Mouse (Mus musculus) layer of hippocampus, postnatal 25 days (tissue): Measurements from ENCODE around the gene Pecam1. TPM values are rescaled to one million over a fixed set of nuclear protein-coding genes. Genes with fewer than 3 reads are reported as not detected.

Experiments
- microRNA-seq, 2 experiments: library from miRNA; unstranded; fragments of <30 nt; microRNA quantifications; one replicate each; pipeline ENCODE4 v1.2.0; 2021
- total RNA-seq, 2 experiments: library from RNA; stranded (reverse); gene quantifications; 2 replicates each; pipeline ENCODE4 v1.2.3; 2021

The Pecam1 gene
- total RNA-seq, 2 experiments from 2014 or later, result 13.6 to 16.6 TPM

Small RNA genes lying within 50 kb of the gene (microRNA-seq; reads per million reads assigned to microRNA genes)
- gene Gm25994 (0 reads per million in 2 experiments), gene Mir3064 (19.3 to 23.2 reads per million in 2 experiments)

Other genes starting within 250 kb of the Pecam1 start
- gene Tex2, start 137.2 kb downstream of the Pecam1 start, total RNA-seq, result 100 to 1,000 TPM; 129 to 144 TPM
- not detected for gene Milr1, start 598 bp upstream of the Pecam1 start, total RNA-seq
- 1 to 10 TPM; 4.0 to 4.1 TPM for gene Polg2, start 28.9 kb upstream of the Pecam1 start, total RNA-seq
- 100 to 1,000 TPM; 711 to 757 TPM for gene Ddx5, start 38.6 kb upstream of the Pecam1 start, total RNA-seq
- gene Cep95, start 38.6 kb upstream of the Pecam1 start, total RNA-seq, result 10 to 100 TPM; 11.3 to 15.8 TPM
- 10 to 100 TPM; 28.2 to 32.2 TPM for gene Smurf2, start 170.1 kb upstream of the Pecam1 start, total RNA-seq
- gene Kpna2, start 248.9 kb upstream of the Pecam1 start, total RNA-seq, result 10 to 100 TPM; 22.0 to 26.8 TPM